Mouse (Mus musculus) embryo, embryonic 10 days (tissue): ENCODE measurements around the gene Rps15a.
A peak's percentile ranks its signal among the peaks of the same experiment; 100 is the strongest.

Experiments used
- DNase-seq: peaks from one replicate; pipeline ENCODE4 v3.0.0-alpha.2; 2015; ENCODE audit warnings: low spot score

The Rps15a gene

GRCm38 (mm10) chr7:118115533-118115876, 483 bp downstream of the Rps15a start:
- peak; percentile 33 for DNase-seq

DNA sequence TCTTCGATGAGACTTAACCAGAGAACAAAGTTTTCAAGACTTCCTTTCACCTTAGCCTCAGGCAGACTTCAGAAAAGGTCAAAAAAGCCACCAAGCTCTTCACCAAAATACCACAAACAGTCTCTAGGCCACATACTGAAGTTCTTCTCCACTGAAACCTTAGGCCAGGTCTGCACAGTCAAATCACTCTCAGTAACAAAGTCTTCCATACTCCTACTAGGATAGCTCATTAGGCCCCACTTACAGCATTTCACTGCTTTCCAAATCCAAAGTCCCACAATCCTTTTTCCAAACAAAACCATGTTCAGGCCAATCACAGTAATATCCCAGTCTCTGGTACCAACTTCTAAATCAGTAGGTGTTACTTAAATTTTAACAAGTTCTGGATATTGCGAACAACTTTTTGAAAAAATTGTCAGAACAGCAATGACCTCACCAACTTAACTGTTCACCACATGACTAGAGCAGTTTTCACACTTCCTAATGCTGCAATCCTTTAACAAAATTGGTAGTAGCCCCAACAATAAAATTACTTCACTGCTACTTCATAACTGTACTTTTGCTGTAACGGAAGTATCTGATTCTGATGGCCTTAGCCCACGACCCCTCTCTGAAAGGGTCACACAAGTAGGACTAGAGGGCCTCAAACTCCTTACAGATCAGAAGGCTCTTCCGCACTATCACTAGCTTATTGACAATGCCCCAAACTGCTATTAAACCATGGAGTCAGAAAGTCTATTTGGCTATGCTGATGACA, 2.3 kb downstream of the Rps15a start:
- DNase-seq: no peak

GRCm38 (mm10) chr7:118111128-118111527, 4.9 kb downstream of the Rps15a start:
- DNase-seq: no peak

- no peak for DNase-seq
Measured at GRCm38 (mm10) chr7:118107671-118108070, 8.3 kb downstream of the Rps15a start.

DNA sequence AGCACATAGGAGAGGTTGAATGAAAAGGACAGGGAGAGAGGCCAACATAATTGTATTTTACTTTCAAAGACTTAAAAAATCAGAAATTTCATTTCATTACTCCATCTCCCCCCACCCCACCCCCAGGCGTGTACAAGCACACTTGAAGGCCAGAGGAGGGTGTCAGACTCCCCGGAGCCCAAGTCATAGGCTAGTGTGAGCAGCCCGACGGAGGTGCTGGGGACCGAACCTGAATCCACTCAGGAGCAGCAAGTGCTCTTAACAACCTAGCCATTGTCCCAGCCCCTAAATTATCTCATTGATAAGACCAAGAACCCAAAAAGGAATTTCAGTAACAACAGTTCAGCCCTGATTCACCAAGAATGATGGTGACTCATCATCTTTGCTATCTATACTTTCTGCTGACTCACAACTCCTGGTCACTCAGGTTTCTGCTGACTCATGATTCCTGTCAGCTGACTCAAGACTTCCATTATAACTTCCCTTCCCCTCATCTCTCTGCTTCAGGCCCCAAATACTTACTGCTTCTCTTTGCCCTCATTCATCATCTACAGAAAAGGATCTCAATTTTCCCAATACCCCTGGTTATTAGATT, 11.4 kb downstream of the Rps15a start:
- DNase-seq: peak; percentile 57

GRCm38 (mm10) chr7:118103462-118104379, 12.3 kb downstream of the Rps15a start:
- DNase-seq: no peak

- DNase-seq: peak; percentile 40
Measured at GRCm38 (mm10) chr7:118102678-118103461, 13.1 kb downstream of the Rps15a start.

- DNase-seq: peak; percentile 84
Measured at GRCm38 (mm10) chr7:118102231-118102630, 13.8 kb downstream of the Rps15a start.

DNA sequence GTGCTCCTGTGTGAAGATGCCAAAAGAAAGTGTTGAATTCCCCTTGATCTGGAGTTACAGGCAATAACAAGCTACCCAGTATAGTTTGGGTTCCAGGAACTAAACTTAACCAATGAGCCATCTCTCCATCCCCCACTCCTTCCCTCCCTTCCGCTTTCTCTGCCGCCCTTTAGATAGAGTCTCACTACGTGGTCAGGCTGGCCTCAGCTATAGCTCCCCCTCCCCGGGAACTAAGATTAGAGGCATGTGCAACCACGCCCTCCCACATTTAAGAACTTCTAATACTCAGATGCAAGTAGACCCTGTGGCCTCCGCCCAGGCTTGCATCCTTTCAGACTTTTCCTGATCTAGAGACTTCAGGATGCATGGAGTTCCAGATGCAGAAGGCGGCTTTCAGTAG, 18.4 kb downstream of the Rps15a start:
- no peak for DNase-seq

- no peak for DNase-seq
Measured at GRCm38 (mm10) chr7:118079987-118080386, 36.0 kb downstream of the Rps15a start.

GRCm38 (mm10) chr7:118079097-118079496, 36.9 kb downstream of the Rps15a start:
- no peak for DNase-seq

GRCm38 (mm10) chr7:118067261-118067660, 48.7 kb downstream of the Rps15a start:
- no peak for DNase-seq

DNA sequence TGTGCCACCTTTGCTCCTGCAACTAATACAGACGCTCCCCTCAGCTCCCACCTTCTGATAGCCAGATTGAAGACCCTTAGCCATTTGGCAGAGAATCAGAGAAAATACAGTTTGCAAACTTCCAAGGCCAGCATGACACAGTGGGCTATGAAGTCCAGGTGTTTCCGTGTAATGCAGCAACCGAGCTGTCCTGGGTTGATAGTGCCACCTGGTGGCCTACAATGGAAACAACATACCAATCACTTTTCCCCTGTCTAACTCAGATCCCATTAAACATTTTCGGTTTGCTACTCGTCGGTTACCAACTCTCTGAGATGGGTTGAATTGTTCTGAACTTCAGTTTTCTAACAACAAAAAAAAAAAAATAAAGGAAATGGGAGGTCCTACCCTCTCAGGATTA, 59.7 kb downstream of the Rps15a start:
- no peak for DNase-seq
